Mouse (Mus musculus): ENCODE measurements around the gene Abcb10. TPM values are rescaled to one million over a fixed set of nuclear protein-coding genes. Genes with fewer than 3 reads are reported as not detected.

The Abcb10 gene
- polyA plus RNA-seq, 1 experiment from 2014 or later: 18.4 TPM

- WGBS: 75% methylated on average over 7 of the region's 7 CpGs
- no peaks in the 10 kb centered on the region for H3K4me1 ChIP-seq (ENCODE audit: control insufficient read depth, insufficient read depth, low read length)
- H3K36me3 ChIP-seq (ENCODE audit: control insufficient read depth, insufficient read depth, low read length): no peaks in the 10 kb centered on the region
- DNase-seq (no peak), ATAC-seq (ENCODE audit: low FRiP score, low TSS enrichment) (no peak)
- H3K27me3 ChIP-seq (ENCODE audit: control insufficient read depth, insufficient read depth, low read length): no peaks in the 10 kb centered on the region
- H3K27ac ChIP-seq (replicated peaks; ENCODE audit: low read depth, low read length): no peak overlapping the region
- H3K4me2 ChIP-seq (ENCODE audit: low read length): no peak overlapping the region
- H3K9me3 ChIP-seq (ENCODE audit: control insufficient read depth, low read length): no peaks in the 10 kb centered on the region
- H3K4me3 ChIP-seq (replicated peaks; ENCODE audit: low read depth, low read length): no peak overlapping the region
- H3K9ac ChIP-seq (replicated peaks; ENCODE audit: low read length): no peak overlapping the region
These were observed 6.2 kb upstream of the Abcb10 start for GRCm38 (mm10) chr8:123989128-123989527.

DNA sequence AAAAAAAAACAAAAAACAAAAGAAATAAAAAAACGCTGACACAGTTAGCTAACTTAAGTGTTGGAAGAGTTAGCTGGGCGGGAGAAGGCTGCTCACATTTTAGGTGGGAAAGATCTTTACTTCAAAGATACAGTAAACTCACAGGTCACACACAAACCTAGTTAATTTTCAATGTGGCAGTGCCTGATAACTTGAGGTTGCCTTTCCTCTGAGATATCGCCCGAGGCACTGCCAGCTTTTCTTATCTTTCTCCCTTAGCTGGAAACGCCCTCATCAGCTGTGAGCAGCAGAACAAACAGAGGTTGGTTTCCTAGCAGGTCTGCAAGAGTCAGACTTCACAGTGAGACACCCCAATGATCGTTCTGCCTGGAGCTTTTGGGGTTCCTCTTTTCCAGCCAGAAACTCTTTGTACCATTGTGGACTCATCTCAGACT, 5.7 kb upstream of the Abcb10 start:
- peak; percentile 15 for DNase-seq
- WGBS: 76% methylated on average over 6 of the region's 6 CpGs

GRCm38 (mm10) chr8:123982291-123982793, 580 bp downstream of the Abcb10 start:
- Histone ChIP-seq H3K9ac (replicated peaks; ENCODE audit: low read length) (peak overlapping the region; percentile 76), H3K4me3 (replicated peaks; ENCODE audit: low read depth, low read length) (peak overlapping the region; percentile 79), H3K4me1 (ENCODE audit: control insufficient read depth, insufficient read depth, low read length) (peaks cover 13% of the 10 kb centered on the region), H3K9me3 (ENCODE audit: control insufficient read depth, low read length) (no peaks in the 10 kb centered on the region), H3K27me3 (ENCODE audit: control insufficient read depth, insufficient read depth, low read length) (no peaks in the 10 kb centered on the region), H3K27ac (replicated peaks; ENCODE audit: low read depth, low read length) (peak overlapping the region; percentile 77), H3K4me2 (ENCODE audit: low read length) (peak overlapping the region; percentile 88), H3K36me3 (ENCODE audit: control insufficient read depth, insufficient read depth, low read length) (no peaks in the 10 kb centered on the region)
- peak; percentile 37 for DNase-seq
- WGBS: 1% methylated on average over 48 of the region's 48 CpGs
- peak; percentile 8; the same call in 1 of the 2 replicates for ATAC-seq (ENCODE audit: low FRiP score, low TSS enrichment)

More for the DNA sequence above, 5.7 kb upstream of the Abcb10 start:
- H3K27ac ChIP-seq (replicated peaks; ENCODE audit: low read depth, low read length): no peak overlapping the region
- no peaks in the 10 kb centered on the region for H3K9me3 ChIP-seq (ENCODE audit: control insufficient read depth, low read length)
- no peaks in the 10 kb centered on the region for H3K36me3 ChIP-seq (ENCODE audit: control insufficient read depth, insufficient read depth, low read length)
- no peaks in the 10 kb centered on the region for H3K4me1 ChIP-seq (ENCODE audit: control insufficient read depth, insufficient read depth, low read length)
- H3K9ac ChIP-seq (replicated peaks; ENCODE audit: low read length): no peak overlapping the region
- ATAC-seq (ENCODE audit: low FRiP score, low TSS enrichment): no peak
- H3K4me2 ChIP-seq (ENCODE audit: low read length): no peak overlapping the region
- no peak overlapping the region for H3K4me3 ChIP-seq (replicated peaks; ENCODE audit: low read depth, low read length)
- H3K27me3 ChIP-seq (ENCODE audit: control insufficient read depth, insufficient read depth, low read length): no peaks in the 10 kb centered on the region

- no peak overlapping the region for H3K27ac ChIP-seq (replicated peaks; ENCODE audit: low read depth, low read length)
- H3K9ac ChIP-seq (replicated peaks; ENCODE audit: low read length): peak overlapping the region; percentile 29; the same call in 1 of the 2 replicates
- no peaks in the 10 kb centered on the region for H3K27me3 ChIP-seq (ENCODE audit: control insufficient read depth, insufficient read depth, low read length)
- 55% methylated on average over 4 of the region's 4 CpGs for WGBS
- DNase-seq (peak; percentile 4), ATAC-seq (ENCODE audit: low FRiP score, low TSS enrichment) (no peak)
- H3K36me3 ChIP-seq (ENCODE audit: control insufficient read depth, insufficient read depth, low read length): no peaks in the 10 kb centered on the region
- peak overlapping the region; percentile 79 for H3K4me3 ChIP-seq (replicated peaks; ENCODE audit: low read depth, low read length)
- H3K4me1 ChIP-seq (ENCODE audit: control insufficient read depth, insufficient read depth, low read length): peaks cover 13% of the 10 kb centered on the region
- H3K4me2 ChIP-seq (ENCODE audit: low read length): peak overlapping the region; percentile 88
- H3K9me3 ChIP-seq (ENCODE audit: control insufficient read depth, low read length): no peaks in the 10 kb centered on the region
These were observed 1.2 kb downstream of the Abcb10 start for GRCm38 (mm10) chr8:123981674-123982073.

- H3K36me3 ChIP-seq (ENCODE audit: control insufficient read depth, insufficient read depth, low read length): no peaks in the 10 kb centered on the region
- DNase-seq (no peak), ATAC-seq (ENCODE audit: low FRiP score, low TSS enrichment) (no peak)
- H3K9ac ChIP-seq (replicated peaks; ENCODE audit: low read length): no peak overlapping the region
- no peak overlapping the region for H3K4me2 ChIP-seq (ENCODE audit: low read length)
- H3K27ac ChIP-seq (replicated peaks; ENCODE audit: low read depth, low read length): no peak overlapping the region
- 77% methylated on average over 4 of the region's 4 CpGs for WGBS
- peaks cover 13% of the 10 kb centered on the region for H3K4me1 ChIP-seq (ENCODE audit: control insufficient read depth, insufficient read depth, low read length)
- no peak overlapping the region for H3K4me3 ChIP-seq (replicated peaks; ENCODE audit: low read depth, low read length)
- H3K9me3 ChIP-seq (ENCODE audit: control insufficient read depth, low read length): no peaks in the 10 kb centered on the region
- H3K27me3 ChIP-seq (ENCODE audit: control insufficient read depth, insufficient read depth, low read length): no peaks in the 10 kb centered on the region
These were observed 2.7 kb downstream of the Abcb10 start for GRCm38 (mm10) chr8:123980239-123980638.

DNA sequence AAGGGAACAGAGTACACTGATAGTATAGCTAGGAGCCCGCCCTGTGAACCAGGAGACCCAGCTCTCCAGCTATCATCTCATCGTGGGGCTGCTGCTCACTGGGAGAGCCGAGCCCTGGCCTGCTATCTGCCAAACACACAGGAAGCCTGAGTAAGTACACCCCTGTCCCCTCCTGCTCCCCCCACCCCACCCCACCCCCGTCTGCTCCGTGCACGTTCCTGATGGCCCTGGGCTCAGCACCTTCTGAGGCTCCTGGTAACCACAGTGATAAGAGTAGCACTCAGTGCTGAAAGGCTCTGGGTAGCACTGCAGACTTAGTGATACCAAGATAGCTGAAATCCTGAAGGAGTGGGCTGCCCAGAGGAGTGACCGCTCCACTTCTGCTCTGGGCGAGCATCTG, 4.0 kb downstream of the Abcb10 start:
- no peak overlapping the region for H3K27ac ChIP-seq (replicated peaks; ENCODE audit: low read depth, low read length)
- H3K36me3 ChIP-seq (ENCODE audit: control insufficient read depth, insufficient read depth, low read length): no peaks in the 10 kb centered on the region
- peaks cover 13% of the 10 kb centered on the region for H3K4me1 ChIP-seq (ENCODE audit: control insufficient read depth, insufficient read depth, low read length)
- H3K9me3 ChIP-seq (ENCODE audit: control insufficient read depth, low read length): no peaks in the 10 kb centered on the region
- no peak overlapping the region for H3K9ac ChIP-seq (replicated peaks; ENCODE audit: low read length)
- DNase-seq: no peak
- 82% methylated on average over 8 of the region's 8 CpGs for WGBS
- no peaks in the 10 kb centered on the region for H3K27me3 ChIP-seq (ENCODE audit: control insufficient read depth, insufficient read depth, low read length)
- H3K4me3 ChIP-seq (replicated peaks; ENCODE audit: low read depth, low read length): no peak overlapping the region
- H3K4me2 ChIP-seq (ENCODE audit: low read length): no peak overlapping the region
- ATAC-seq (ENCODE audit: low FRiP score, low TSS enrichment): no peak

DNA sequence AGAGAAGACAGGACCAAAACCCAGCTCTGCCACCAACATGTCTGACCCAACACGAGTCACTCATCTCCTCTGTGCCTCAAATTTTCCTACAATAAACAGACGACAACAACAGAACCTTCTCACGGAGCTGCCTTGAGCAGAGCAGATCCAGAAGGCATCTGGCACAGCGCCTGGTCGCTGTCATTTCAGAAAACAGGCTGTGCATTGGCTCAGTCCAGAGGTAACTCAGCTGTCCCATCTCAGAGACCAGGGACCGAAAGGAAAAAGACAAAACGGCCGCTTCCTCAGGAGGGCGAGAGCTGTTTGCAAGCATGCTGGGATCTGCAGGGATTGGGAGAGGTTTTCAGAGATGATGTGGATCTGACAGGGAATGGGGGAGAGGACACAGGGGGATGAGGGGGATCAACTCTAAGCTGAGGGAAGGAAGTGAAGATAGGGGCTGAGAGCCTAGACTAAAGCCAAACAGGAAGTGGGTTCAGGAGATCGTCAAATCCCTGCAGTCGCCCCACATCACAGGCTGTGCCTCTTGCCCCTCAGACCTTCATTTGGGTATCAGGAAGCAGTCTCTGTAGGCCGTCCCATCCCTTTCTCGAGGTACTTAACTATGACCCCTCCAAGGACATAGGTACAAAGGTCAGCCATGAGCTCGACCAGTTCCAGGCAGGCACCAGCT, 4.6 kb downstream of the Abcb10 start:
- no peaks in the 10 kb centered on the region for H3K27me3 ChIP-seq (ENCODE audit: control insufficient read depth, insufficient read depth, low read length)
- DNase-seq (no peak), ATAC-seq (ENCODE audit: low FRiP score, low TSS enrichment) (no peak)
- no peaks in the 10 kb centered on the region for H3K9me3 ChIP-seq (ENCODE audit: control insufficient read depth, low read length)
- WGBS: 77% methylated on average over 14 of the region's 14 CpGs
- H3K27ac ChIP-seq (replicated peaks; ENCODE audit: low read depth, low read length): no peak overlapping the region
- no peak overlapping the region for H3K4me3 ChIP-seq (replicated peaks; ENCODE audit: low read depth, low read length)
- H3K36me3 ChIP-seq (ENCODE audit: control insufficient read depth, insufficient read depth, low read length): no peaks in the 10 kb centered on the region
- H3K4me1 ChIP-seq (ENCODE audit: control insufficient read depth, insufficient read depth, low read length): peaks cover 13% of the 10 kb centered on the region
- H3K9ac ChIP-seq (replicated peaks; ENCODE audit: low read length): no peak overlapping the region
- H3K4me2 ChIP-seq (ENCODE audit: low read length): no peak overlapping the region

DNA sequence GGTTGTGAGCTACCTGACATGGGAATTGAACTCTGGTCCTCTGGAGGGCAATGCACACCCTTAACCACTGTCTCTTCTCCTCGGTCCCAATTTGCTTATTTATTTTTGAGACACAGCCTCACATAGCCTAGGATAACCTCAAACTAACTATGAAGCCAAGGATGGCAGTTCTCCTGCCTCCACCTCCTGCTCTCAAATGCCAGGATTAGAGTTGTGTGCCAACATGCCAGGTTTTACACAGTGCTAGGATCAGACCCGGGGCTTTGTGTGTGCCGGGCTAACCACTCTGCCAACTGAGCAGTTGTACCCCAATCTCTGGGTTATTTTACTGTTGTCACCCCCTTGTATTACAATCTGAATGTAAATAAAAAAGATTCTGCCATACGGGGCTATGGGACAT, 5.4 kb downstream of the Abcb10 start:
- WGBS: 97% methylated on average over 4 of the region's 4 CpGs

GRCm38 (mm10) chr8:123973495-123973894, 9.4 kb downstream of the Abcb10 start:
- H3K27me3 ChIP-seq (ENCODE audit: control insufficient read depth, insufficient read depth, low read length): no peaks in the 10 kb centered on the region
- H3K27ac ChIP-seq (replicated peaks; ENCODE audit: low read depth, low read length): no peak overlapping the region
- H3K4me3 ChIP-seq (replicated peaks; ENCODE audit: low read depth, low read length): no peak overlapping the region
- H3K4me2 ChIP-seq (ENCODE audit: low read length): no peak overlapping the region
- no peak for DNase-seq
- H3K36me3 ChIP-seq (ENCODE audit: control insufficient read depth, insufficient read depth, low read length): peaks cover 13% of the 10 kb centered on the region; the same call in 1 of the 2 replicates
- H3K9ac ChIP-seq (replicated peaks; ENCODE audit: low read length): no peak overlapping the region
- no peak for ATAC-seq (ENCODE audit: low FRiP score, low TSS enrichment)
- H3K4me1 ChIP-seq (ENCODE audit: control insufficient read depth, insufficient read depth, low read length): no peaks in the 10 kb centered on the region
- H3K9me3 ChIP-seq (ENCODE audit: control insufficient read depth, low read length): no peaks in the 10 kb centered on the region
- WGBS: 86% methylated on average over 1 of the region's 1 CpGs

More for the DNA sequence above, 5.4 kb downstream of the Abcb10 start:
- no peak overlapping the region for H3K9ac ChIP-seq (replicated peaks; ENCODE audit: low read length)
- DNase-seq (no peak), ATAC-seq (ENCODE audit: low FRiP score, low TSS enrichment) (no peak)
- no peak overlapping the region for H3K4me2 ChIP-seq (ENCODE audit: low read length)
- no peaks in the 10 kb centered on the region for H3K9me3 ChIP-seq (ENCODE audit: control insufficient read depth, low read length)
- H3K27ac ChIP-seq (replicated peaks; ENCODE audit: low read depth, low read length): no peak overlapping the region
- H3K36me3 ChIP-seq (ENCODE audit: control insufficient read depth, insufficient read depth, low read length): no peaks in the 10 kb centered on the region
- no peak overlapping the region for H3K4me3 ChIP-seq (replicated peaks; ENCODE audit: low read depth, low read length)
- no peaks in the 10 kb centered on the region for H3K27me3 ChIP-seq (ENCODE audit: control insufficient read depth, insufficient read depth, low read length)
- H3K4me1 ChIP-seq (ENCODE audit: control insufficient read depth, insufficient read depth, low read length): peaks cover 13% of the 10 kb centered on the region
